ENCODE assay signal across 8 mouse cellular contexts in the genomic region with DNA sequence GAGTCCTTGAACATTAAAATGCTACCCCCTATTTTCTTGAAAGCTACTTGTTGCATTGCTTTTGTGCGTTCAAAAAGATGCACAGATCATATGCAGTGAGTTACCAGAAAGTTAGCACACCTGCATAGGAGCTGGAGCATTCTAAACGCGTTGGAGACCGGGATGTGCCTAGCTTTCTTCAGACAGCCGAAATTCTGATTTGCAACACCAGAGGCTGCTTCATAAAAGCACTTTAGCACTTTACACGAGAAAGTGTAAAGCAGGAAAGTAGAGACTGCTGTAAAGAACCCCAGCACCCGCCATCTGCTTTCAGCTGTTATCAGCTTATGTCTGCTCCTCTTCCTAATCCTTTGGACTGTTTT. TPM values are rescaled to one million over a fixed set of nuclear protein-coding genes. Genes with fewer than 3 reads are reported as not detected.
DNase-seq lines count a peak whose midpoint lies in the region; ATAC-seq and TF ChIP-seq lines count a peak whose summit lies in the region.

No protein-coding gene starts in this region.

- no peaks in the 10 kb centered on the region for H3K4me1 ChIP-seq in heart, postnatal 0 days (ENCODE audit: control insufficient read depth, insufficient read depth)
- H3K4me1 ChIP-seq in bone marrow macrophage, adult 2 months (ENCODE audit: control insufficient read depth, insufficient read depth, low read length): peaks cover 3% of the 10 kb centered on the region; the same call in 1 of the 2 replicates
- 0 out of 2 replicates have a peak, but pooled peaks cover 7% of the 10 kb centered on the region for H3K4me1 ChIP-seq in hindbrain, embryonic 14.5 days (replicated peaks; ENCODE audit: control insufficient read depth, insufficient read depth, low read length)
- H3K4me1 ChIP-seq in midbrain, embryonic 12.5 days: 0 out of 2 replicates have a peak, but pooled peaks cover 5% of the 10 kb centered on the region

- peak overlapping the region; percentile 71 for H3K4me2 ChIP-seq in heart, postnatal 0 days (ENCODE audit: low read depth, low read length)
- H3K4me2 ChIP-seq in hindbrain, embryonic 14.5 days (replicated peaks): peak overlapping the region; percentile 58
- peak overlapping the region; percentile 64 for H3K4me2 ChIP-seq in midbrain, embryonic 12.5 days (replicated peaks)

- peaks cover 22% of the 10 kb centered on the region for H3K36me3 ChIP-seq in heart, postnatal 0 days (replicated peaks; ENCODE audit: control insufficient read depth, insufficient read depth, low read length)
- H3K36me3 ChIP-seq in hindbrain, embryonic 14.5 days (replicated peaks; ENCODE audit: control insufficient read depth, insufficient read depth): peaks cover 17% of the 10 kb centered on the region
- H3K36me3 ChIP-seq in midbrain, embryonic 12.5 days: peaks cover 17% of the 10 kb centered on the region

- 9% methylated on average over 7 of the region's 7 CpGs for WGBS in heart, postnatal 0 days
- 10% methylated on average over 7 of the region's 7 CpGs for WGBS in hindbrain, embryonic 14.5 days
- WGBS in midbrain, embryonic 12.5 days: 13% methylated on average over 7 of the region's 7 CpGs

- no peak for DNase-seq in heart, postnatal 0 days (ENCODE audit: low spot score)
- DNase-seq in heart, adult 18-20 months: no peak
- DNase-seq in hindbrain, embryonic 14.5 days (ENCODE audit: low spot score): no peak
- no peak for DNase-seq in spleen, postnatal 14 days (ENCODE audit: low spot score in 2 of 2)
- no peak for DNase-seq in adrenal gland, postnatal 4 days (ENCODE audit: low spot score in 2 of 2)
- DNase-seq in urinary bladder, adult 2 months (ENCODE audit: low spot score): no peak

- 0 out of 2 replicates have a peak, but pooled peaks have one; percentile 44 for TF ChIP-seq EP300 in heart, postnatal 0 days (IDR thresholded peaks at IDR 0.05; ENCODE audit: low read depth)

- H3K9me3 ChIP-seq in heart, postnatal 0 days (replicated peaks; ENCODE audit: control insufficient read depth, low read length): no peaks in the 10 kb centered on the region
- no peaks in the 10 kb centered on the region for H3K9me3 ChIP-seq in hindbrain, embryonic 14.5 days (ENCODE audit: control insufficient read depth, low read length)
- H3K9me3 ChIP-seq in midbrain, embryonic 12.5 days: no peaks in the 10 kb centered on the region

- peak; percentile 28 for ATAC-seq in heart, postnatal 0 days (ENCODE audit: insufficient read depth, low read depth)
- peak; percentile 41; the same call in 1 of the 2 replicates for ATAC-seq in hindbrain, embryonic 14.5 days (ENCODE audit: low FRiP score)
- peak; percentile 16 for ATAC-seq in midbrain, embryonic 12.5 days (ENCODE audit: low FRiP score, low read depth)

- peak overlapping the region; percentile 79 for H3K27ac ChIP-seq in heart, postnatal 0 days (ENCODE audit: low read depth)
- H3K27ac ChIP-seq in bone marrow macrophage, adult 2 months (ENCODE audit: insufficient read depth, low read depth, low read length): peak overlapping the region; percentile 63
- H3K27ac ChIP-seq in hindbrain, embryonic 14.5 days: peak overlapping the region; percentile 79
- peak overlapping the region; percentile 65 for H3K27ac ChIP-seq in midbrain, embryonic 12.5 days (replicated peaks)

- H3K27me3 ChIP-seq in heart, postnatal 0 days (ENCODE audit: control insufficient read depth, insufficient read depth, low read length): no peaks in the 10 kb centered on the region
- H3K27me3 ChIP-seq in hindbrain, embryonic 14.5 days (ENCODE audit: control insufficient read depth, insufficient read depth, low read length): no peaks in the 10 kb centered on the region
- H3K27me3 ChIP-seq in midbrain, embryonic 12.5 days: no peaks in the 10 kb centered on the region

- H3K4me3 ChIP-seq in heart, postnatal 0 days (ENCODE audit: low read depth, low read length): peak overlapping the region; percentile 51
- H3K4me3 ChIP-seq in bone marrow macrophage, adult 2 months (ENCODE audit: insufficient read depth, low read length): peak overlapping the region; percentile 53
- H3K4me3 ChIP-seq in hindbrain, embryonic 14.5 days (replicated peaks; ENCODE audit: low read length): peak overlapping the region; percentile 35
- H3K4me3 ChIP-seq in midbrain, embryonic 12.5 days: peak overlapping the region; percentile 47

- peak overlapping the region; percentile 50 for H3K9ac ChIP-seq in heart, postnatal 0 days (replicated peaks; ENCODE audit: low read depth, low read length)
- peak overlapping the region; percentile 48; the same call in 1 of the 2 replicates for H3K9ac ChIP-seq in hindbrain, embryonic 14.5 days
- H3K9ac ChIP-seq in midbrain, embryonic 12.5 days (replicated peaks): peak overlapping the region; percentile 43; the same call in 1 of the 2 replicates

- TF ChIP-seq POLR2A in bone marrow macrophage, adult 2 months (IDR thresholded peaks at IDR 0.05; ENCODE audit: borderline replicate concordance, low read depth, low read length): no peak

- no peak for TF ChIP-seq CTCF in heart, postnatal 0 days (IDR thresholded peaks at IDR 0.05; ENCODE audit: low read depth)
- no peak for TF ChIP-seq CTCF in bone marrow macrophage, adult 2 months (IDR thresholded peaks at IDR 0.05; ENCODE audit: low read depth, low read length)

RNA-seq across cellular contexts. Expression of a gene that starts 8.9 kb away (rescaled TPM):
- 54.2 and 55.3 TPM in 2 replicates for total RNA-seq in heart, postnatal 0 days (2014; rRNA removed; ENCODE audit: low replicate concordance)
- polyA plus RNA-seq in heart, postnatal 0 days (2015; fragmentation: Nextera tagmentation; extraction: Ambion mirVana): 70.8 TPM in 2 replicates
- 10 to 100 TPM; 49.5 to 50.0 TPM for total RNA-seq in heart, adult 18-20 months (2021)
- 10.3 and 11.0 TPM in 2 replicates for polyA plus RNA-seq in bone marrow macrophage, adult 2 months (2012; ENCODE audit: insufficient read depth, insufficient read length, missing spikeins)
- polyA plus RNA-seq in hindbrain, embryonic 14.5 days (2014; fragmentation: Nextera tagmentation; extraction: Ambion mirVana): 40.0 and 40.9 TPM in 2 replicates
- polyA plus RNA-seq in midbrain, embryonic 12.5 days (2016; fragmentation: Nextera tagmentation; extraction: Ambion mirVana): 46.7 and 49.3 TPM in 2 replicates
- 10 to 100 TPM; 51.7 to 52.1 TPM for total RNA-seq in adrenal gland, postnatal 4 days (2021)
- 20.8 and 21.1 TPM in 2 replicates for polyA plus RNA-seq in urinary bladder, adult 2 months (2012; rRNA removed)

RNA-seq across cellular contexts. Expression of a gene that starts 9.0 kb away (rescaled TPM):
- total RNA-seq in heart, postnatal 0 days (2014; rRNA removed; ENCODE audit: low replicate concordance): 51.4 and 69.7 TPM in 2 replicates
- 80.8 and 88.8 TPM in 2 replicates for polyA plus RNA-seq in heart, postnatal 0 days (2015; fragmentation: Nextera tagmentation; extraction: Ambion mirVana)
- 10 to 100 TPM; 55.4 to 60.7 TPM for total RNA-seq in heart, adult 18-20 months (2021)
- 21.5 and 27.3 TPM in 2 replicates for polyA plus RNA-seq in bone marrow macrophage, adult 2 months (2012; ENCODE audit: insufficient read depth, insufficient read length, missing spikeins)
- 58.0 and 58.5 TPM in 2 replicates for polyA plus RNA-seq in hindbrain, embryonic 14.5 days (2014; fragmentation: Nextera tagmentation; extraction: Ambion mirVana)
- 47.8 and 48.4 TPM in 2 replicates for polyA plus RNA-seq in midbrain, embryonic 12.5 days (2016; fragmentation: Nextera tagmentation; extraction: Ambion mirVana)
- total RNA-seq in adrenal gland, postnatal 4 days (2021): 10 to 100 TPM; 35.8 to 39.6 TPM
- 22.2 and 23.5 TPM in 2 replicates for polyA plus RNA-seq in urinary bladder, adult 2 months (2012; rRNA removed)
